Mouse (Mus musculus): ENCODE results near the gene Ficd. TPM values are rescaled to one million over a fixed set of nuclear protein-coding genes. Genes with fewer than 3 reads are reported as not detected.

The Ficd gene
- polyA plus RNA-seq, 1 experiment, result 4.7 TPM

- H3K36me3 ChIP-seq (ENCODE audit: control insufficient read depth, insufficient read depth, low read length), result peaks cover 28% of the 10 kb centered on the region
- H3K27me3 ChIP-seq (ENCODE audit: control insufficient read depth, insufficient read depth, low read length), result no peaks in the 10 kb centered on the region
- no peaks in the 10 kb centered on the region; the same call in none of the 2 replicates for H3K4me1 ChIP-seq (ENCODE audit: control insufficient read depth, insufficient read depth, insufficient read length, low read length)
- no peak overlapping the region for H3K27ac ChIP-seq (ENCODE audit: insufficient read depth, low read depth, low read length)
- no peak overlapping the region for H3K4me3 ChIP-seq (ENCODE audit: low read depth, low read length)
- TF ChIP-seq POLR2A (IDR thresholded peaks at IDR 0.05; ENCODE audit: low read depth, low read length) (no peak), CTCF (IDR thresholded peaks at IDR 0.05; ENCODE audit: extremely low read depth, insufficient read length, insufficient replicate concordance, low read depth, low read length) (no peak)
- WGBS, result 84% methylated on average over 11 of the region's 11 CpGs
Observed at GRCm38 (mm10) chr5:113737607-113738237, 2.1 kb downstream of the Ficd start.

GRCm38 (mm10) chr5:113747629-113748028 lies 12.0 kb downstream of the Ficd start:
- no peaks in the 10 kb centered on the region for H3K27me3 ChIP-seq (ENCODE audit: control insufficient read depth, insufficient read depth, low read length)
- no peaks in the 10 kb centered on the region for H3K4me1 ChIP-seq (ENCODE audit: control insufficient read depth, insufficient read depth, insufficient read length, low read length)
- no peak for TF ChIP-seq POLR2A (IDR thresholded peaks at IDR 0.05; ENCODE audit: low read depth, low read length)
- TF ChIP-seq CTCF (IDR thresholded peaks at IDR 0.05; ENCODE audit: extremely low read depth, insufficient read length, insufficient replicate concordance, low read depth, low read length), result no peak
- H3K4me3 ChIP-seq (ENCODE audit: low read depth, low read length), result no peak overlapping the region
- no peak overlapping the region for H3K27ac ChIP-seq (ENCODE audit: insufficient read depth, low read depth, low read length)
- 97% methylated on average over 5 of the region's 5 CpGs for WGBS
- H3K36me3 ChIP-seq (ENCODE audit: control insufficient read depth, insufficient read depth, low read length), result peaks cover 94% of the 10 kb centered on the region

GRCm38 (mm10) chr5:113748556-113749331 lies 13.1 kb downstream of the Ficd start:
- no peak overlapping the region for H3K27ac ChIP-seq (ENCODE audit: insufficient read depth, low read depth, low read length)
- peaks cover 95% of the 10 kb centered on the region for H3K36me3 ChIP-seq (ENCODE audit: control insufficient read depth, insufficient read depth, low read length)
- no peaks in the 10 kb centered on the region for H3K27me3 ChIP-seq (ENCODE audit: control insufficient read depth, insufficient read depth, low read length)
- TF ChIP-seq CTCF (IDR thresholded peaks at IDR 0.05; ENCODE audit: extremely low read depth, insufficient read length, insufficient replicate concordance, low read depth, low read length), result no peak
- no peak for TF ChIP-seq POLR2A (IDR thresholded peaks at IDR 0.05; ENCODE audit: low read depth, low read length)
- H3K4me3 ChIP-seq (ENCODE audit: low read depth, low read length), result no peak overlapping the region
- no peaks in the 10 kb centered on the region for H3K4me1 ChIP-seq (ENCODE audit: control insufficient read depth, insufficient read depth, insufficient read length, low read length)
- 95% methylated on average over 13 of the region's 13 CpGs for WGBS

- H3K36me3 ChIP-seq (ENCODE audit: control insufficient read depth, insufficient read depth, low read length), result peaks cover 86% of the 10 kb centered on the region
- WGBS, result 87% methylated on average over 9 of the region's 9 CpGs
Observed at GRCm38 (mm10) chr5:113751521-113752157, 16.0 kb downstream of the Ficd start.

GRCm38 (mm10) chr5:113755347-113756030 lies 19.9 kb downstream of the Ficd start:
- Histone ChIP-seq H3K36me3 (ENCODE audit: control insufficient read depth, insufficient read depth, low read length) (peaks cover 86% of the 10 kb centered on the region), H3K4me1 (ENCODE audit: control insufficient read depth, insufficient read depth, insufficient read length, low read length) (no peaks in the 10 kb centered on the region), H3K27me3 (ENCODE audit: control insufficient read depth, insufficient read depth, low read length) (no peaks in the 10 kb centered on the region), H3K27ac (ENCODE audit: insufficient read depth, low read depth, low read length) (no peak overlapping the region), H3K4me3 (ENCODE audit: low read depth, low read length) (no peak overlapping the region)
- WGBS, result 84% methylated on average over 15 of the region's 15 CpGs
- TF ChIP-seq CTCF (IDR thresholded peaks at IDR 0.05; ENCODE audit: extremely low read depth, insufficient read length, insufficient replicate concordance, low read depth, low read length) (no peak), POLR2A (IDR thresholded peaks at IDR 0.05; ENCODE audit: low read depth, low read length) (no peak)

More at GRCm38 (mm10) chr5:113751521-113752157, 16.0 kb downstream of the Ficd start:
- Histone ChIP-seq H3K27me3 (ENCODE audit: control insufficient read depth, insufficient read depth, low read length) (no peaks in the 10 kb centered on the region), H3K4me1 (ENCODE audit: control insufficient read depth, insufficient read depth, insufficient read length, low read length) (no peaks in the 10 kb centered on the region), H3K27ac (ENCODE audit: insufficient read depth, low read depth, low read length) (no peak overlapping the region), H3K4me3 (ENCODE audit: low read depth, low read length) (no peak overlapping the region)
- TF ChIP-seq CTCF (IDR thresholded peaks at IDR 0.05; ENCODE audit: extremely low read depth, insufficient read length, insufficient replicate concordance, low read depth, low read length) (no peak), POLR2A (IDR thresholded peaks at IDR 0.05; ENCODE audit: low read depth, low read length) (no peak)

GRCm38 (mm10) chr5:113761585-113761984 lies 26.0 kb downstream of the Ficd start:
- 82% methylated on average over 2 of the region's 2 CpGs for WGBS
- Histone ChIP-seq H3K27me3 (ENCODE audit: control insufficient read depth, insufficient read depth, low read length) (no peaks in the 10 kb centered on the region), H3K4me3 (ENCODE audit: low read depth, low read length) (no peak overlapping the region), H3K4me1 (ENCODE audit: control insufficient read depth, insufficient read depth, insufficient read length, low read length) (no peaks in the 10 kb centered on the region), H3K27ac (ENCODE audit: insufficient read depth, low read depth, low read length) (no peak overlapping the region), H3K36me3 (ENCODE audit: control insufficient read depth, insufficient read depth, low read length) (peaks cover 54% of the 10 kb centered on the region)
- TF ChIP-seq CTCF (IDR thresholded peaks at IDR 0.05; ENCODE audit: extremely low read depth, insufficient read length, insufficient replicate concordance, low read depth, low read length), result no peak
- TF ChIP-seq POLR2A (IDR thresholded peaks at IDR 0.05; ENCODE audit: low read depth, low read length), result no peak

Measured in small intestine, adult 2 months (tissue).